Mouse (Mus musculus) thymus, adult 2 months (tissue): ENCODE results near the gene Kirrel3. TPM values are rescaled to one million over a fixed set of nuclear protein-coding genes. Genes with fewer than 3 reads are reported as not detected.

Experiments
- DNase-seq: peaks from one replicate; pipeline ENCODE4 v3.0.0; 2021
- H3K27ac ChIP-seq: fragments of 200-500 bp; 2 replicates; pipeline ENCODE4 v1.5.1; 2012; ENCODE audit warnings: low read length, control low read depth; ENCODE audit not compliant: control insufficient read depth, insufficient read depth
- H3K27me3 ChIP-seq: fragments of 200-500 bp; 2 replicates; pipeline ENCODE4 v1.6.1; 2012; ENCODE audit warnings: mild to moderate bottlenecking, low read length, moderate library complexity, mixed read lengths; ENCODE audit not compliant: control insufficient read depth, insufficient read depth
- H3K36me3 ChIP-seq: fragments of 200-500 bp; 2 replicates; pipeline ENCODE4 v1.6.1; 2012; ENCODE audit warnings: mild to moderate bottlenecking, low read length, moderate library complexity; ENCODE audit not compliant: control insufficient read depth, insufficient read depth
- H3K4me1 ChIP-seq: fragments of 200-500 bp; replicated peaks from 2 replicates; pipeline ENCODE4 v1.6.1; 2012; ENCODE audit warnings: low read length; ENCODE audit not compliant: control insufficient read depth, insufficient read depth
- H3K4me3 ChIP-seq: fragments of 200-500 bp; 2 replicates; pipeline ENCODE4 v1.5.1; 2012; ENCODE audit warnings: mild to moderate bottlenecking, low read length, control low read depth, moderate library complexity; ENCODE audit not compliant: control insufficient read depth, insufficient read depth
- CTCF ChIP-seq: fragments of 200-500 bp; IDR thresholded peaks from 2 replicates; pipeline ENCODE4 v1.5.1; 2012; ENCODE audit warnings: mild to moderate bottlenecking, control low read depth, low read length, moderate library complexity, borderline replicate concordance; ENCODE audit not compliant: control insufficient read depth, poor library complexity, insufficient read depth; ENCODE audit errors: extremely low read depth
- POLR2A ChIP-seq: fragments of 200-500 bp; IDR thresholded peaks from 2 replicates; pipeline ENCODE4 v1.6.1; 2012; ENCODE audit warnings: mild to moderate bottlenecking, low read length, control low read depth, moderate library complexity; ENCODE audit not compliant: control insufficient read depth, poor library complexity, insufficient read depth; ENCODE audit errors: extremely low read depth
- WGBS: fragments of 180-500 bp; shearing (Covaris S2); methylation state at CpG from one replicate; pipeline ENCODE4 v1.1.7; 2018; 5-methylcytosine and 5-hydroxymethylcytosine counted together
- polyA plus RNA-seq: library from polyadenylated mRNA; depleted of rRNA; stranded (reverse); fragments of >200 nt; gene quantifications from 2 replicates; pipeline ENCODE4 v1.2.3, GENCODE M21; 2012

Kirrel3 gene
- polyA plus RNA-seq, 1 experiment: 1.2 TPM

DNA sequence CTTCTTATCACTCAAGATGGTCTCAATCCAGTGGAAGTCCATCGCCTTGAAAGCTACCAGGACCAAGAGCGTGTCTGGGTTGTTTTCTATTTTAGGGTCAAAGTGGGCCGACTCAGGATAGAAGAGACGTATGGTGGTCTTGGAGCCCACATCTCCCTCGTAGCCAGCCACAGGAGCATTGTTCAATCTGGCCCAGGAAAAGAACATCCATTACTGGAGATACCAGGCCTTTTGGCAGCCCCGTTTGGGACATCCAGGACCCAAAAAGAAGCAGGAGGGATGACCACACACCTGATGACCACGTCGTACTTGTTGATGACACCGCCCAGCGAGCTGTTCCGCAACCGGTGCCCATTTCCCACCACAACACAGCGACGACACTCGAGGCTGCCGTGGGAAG, 567.4 kb downstream of the Kirrel3 start:
- H3K36me3 ChIP-seq: no peaks in the 10 kb centered on the region

GRCm38 (mm10) chr9:35053669-35054068, 568.0 kb downstream of the Kirrel3 start:
- TF ChIP-seq POLR2A (no peak), CTCF (no peak)
- no peak for DNase-seq
- Histone ChIP-seq H3K27ac (no peak overlapping the region), H3K4me1 (no peaks in the 10 kb centered on the region), H3K36me3 (no peaks in the 10 kb centered on the region), H3K4me3 (no peak overlapping the region), H3K27me3 (no peaks in the 10 kb centered on the region)
- WGBS: 95% methylated on average over 3 of the region's 3 CpGs

More for the DNA sequence above, 567.4 kb downstream of the Kirrel3 start:
- TF ChIP-seq CTCF (no peak), POLR2A (no peak)
- WGBS: 96% methylated on average over 16 of the region's 16 CpGs
- no peaks in the 10 kb centered on the region for H3K27me3 ChIP-seq
- no peak overlapping the region for H3K27ac ChIP-seq
- no peak for DNase-seq
- H3K4me1 ChIP-seq: no peaks in the 10 kb centered on the region
- H3K4me3 ChIP-seq: no peak overlapping the region

GRCm38 (mm10) chr9:35055528-35056330, 570.0 kb downstream of the Kirrel3 start:
- DNase-seq: no peak
- no peaks in the 10 kb centered on the region for H3K27me3 ChIP-seq
- H3K4me1 ChIP-seq: no peaks in the 10 kb centered on the region
- H3K4me3 ChIP-seq: no peak overlapping the region
- TF ChIP-seq POLR2A: no peak
- 91% methylated on average over 11 of the region's 11 CpGs for WGBS
- no peaks in the 10 kb centered on the region for H3K36me3 ChIP-seq
- no peak overlapping the region for H3K27ac ChIP-seq

GRCm38 (mm10) chr9:35056611-35057010, 570.9 kb downstream of the Kirrel3 start:
- Histone ChIP-seq H3K36me3 (no peaks in the 10 kb centered on the region), H3K4me1 (no peaks in the 10 kb centered on the region), H3K4me3 (no peak overlapping the region), H3K27me3 (no peaks in the 10 kb centered on the region), H3K27ac (no peak overlapping the region)
- WGBS: 28% methylated on average over 3 of the region's 3 CpGs
- DNase-seq: no peak
- TF ChIP-seq CTCF: no peak
- no peak for TF ChIP-seq POLR2A

- 92% methylated on average over 6 of the region's 6 CpGs for WGBS
- TF ChIP-seq CTCF (no peak), POLR2A (no peak)
- no peak for DNase-seq
- H3K27me3 ChIP-seq: no peaks in the 10 kb centered on the region
- no peaks in the 10 kb centered on the region for H3K36me3 ChIP-seq
- H3K27ac ChIP-seq: no peak overlapping the region
- no peak overlapping the region for H3K4me3 ChIP-seq
- H3K4me1 ChIP-seq: no peaks in the 10 kb centered on the region; the same call in 1 of the 2 replicates
Measured at GRCm38 (mm10) chr9:35057631-35058030, 571.9 kb downstream of the Kirrel3 start.

DNA sequence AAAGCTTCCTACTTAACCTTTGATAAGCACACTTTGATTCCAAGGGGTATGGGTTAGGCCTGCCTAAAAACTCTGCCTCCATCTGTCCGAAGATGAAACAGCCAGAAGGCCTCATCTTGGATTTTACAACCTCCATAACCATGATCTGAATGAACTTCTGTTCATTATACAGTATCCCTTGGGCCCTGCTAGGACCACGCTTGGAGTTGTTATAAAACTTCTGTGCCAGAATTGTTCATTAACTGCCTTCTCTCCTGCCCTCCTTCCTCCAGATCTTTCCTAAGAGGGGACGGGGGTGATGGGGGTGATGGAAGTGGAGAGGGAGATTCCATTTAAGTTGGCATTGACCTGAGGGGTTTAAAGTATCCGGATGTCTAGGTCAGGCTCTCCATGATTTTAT, 572.5 kb downstream of the Kirrel3 start:
- no peaks in the 10 kb centered on the region for H3K36me3 ChIP-seq
- 94% methylated on average over 4 of the region's 4 CpGs for WGBS
- H3K4me1 ChIP-seq: no peaks in the 10 kb centered on the region; the same call in 1 of the 2 replicates
- no peak overlapping the region for H3K27ac ChIP-seq
- TF ChIP-seq CTCF: no peak
- TF ChIP-seq POLR2A: no peak
- no peak for DNase-seq
- H3K27me3 ChIP-seq: no peaks in the 10 kb centered on the region
- H3K4me3 ChIP-seq: no peak overlapping the region

DNA sequence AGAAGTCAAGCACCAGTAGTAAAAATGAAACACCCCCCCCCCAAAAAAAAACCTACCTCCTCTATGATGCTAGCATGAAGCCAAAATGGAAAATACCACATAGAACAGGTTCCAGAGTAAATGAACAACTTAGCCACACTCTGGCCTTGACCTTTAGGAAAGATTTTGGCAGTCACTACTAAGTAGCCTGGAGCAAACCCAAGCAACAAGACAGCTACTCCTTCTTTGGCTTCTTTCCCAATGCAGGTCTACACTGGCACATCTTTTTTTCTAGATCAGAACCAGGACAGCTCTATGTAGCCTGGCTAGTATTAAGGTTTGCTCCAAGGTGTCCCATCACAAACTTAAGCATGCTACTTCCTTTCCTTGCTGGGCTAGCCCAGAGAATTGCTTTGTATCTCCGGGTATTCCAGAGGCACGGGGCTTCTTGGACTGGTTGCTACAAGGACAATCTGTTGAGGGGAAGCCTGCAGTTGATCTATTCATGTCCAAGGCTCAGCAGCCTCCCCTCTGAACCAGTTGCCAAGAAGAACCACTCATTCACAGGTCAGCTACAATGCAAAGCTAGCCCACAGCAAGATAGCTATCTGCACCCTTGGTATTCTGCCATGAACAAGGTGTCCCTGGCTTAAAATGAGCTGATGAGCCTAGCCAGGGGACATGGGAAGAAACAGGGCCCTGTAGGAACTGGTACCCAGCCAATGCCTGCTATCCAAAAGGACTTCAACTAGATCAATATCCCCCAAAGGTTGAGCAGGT, 573.1 kb downstream of the Kirrel3 start:
- H3K27me3 ChIP-seq: no peaks in the 10 kb centered on the region
- TF ChIP-seq CTCF (no peak), POLR2A (no peak)
- no peaks in the 10 kb centered on the region for H3K36me3 ChIP-seq
- DNase-seq: peak; percentile 0
- 98% methylated on average over 2 of the region's 2 CpGs for WGBS
- no peak overlapping the region for H3K4me3 ChIP-seq
- no peak overlapping the region for H3K27ac ChIP-seq
- H3K4me1 ChIP-seq: no peaks in the 10 kb centered on the region; the same call in 1 of the 2 replicates
